Mouse (Mus musculus): ENCODE measurements around the gene Cytl1. TPM values are rescaled to one million over a fixed set of nuclear protein-coding genes. Genes with fewer than 3 reads are reported as not detected.
A peak's percentile ranks its signal among the peaks of the same experiment; 100 is the strongest.

Gene Cytl1
- total RNA-seq, 1 experiment from 2014 or later, result 1.2 TPM

DNA sequence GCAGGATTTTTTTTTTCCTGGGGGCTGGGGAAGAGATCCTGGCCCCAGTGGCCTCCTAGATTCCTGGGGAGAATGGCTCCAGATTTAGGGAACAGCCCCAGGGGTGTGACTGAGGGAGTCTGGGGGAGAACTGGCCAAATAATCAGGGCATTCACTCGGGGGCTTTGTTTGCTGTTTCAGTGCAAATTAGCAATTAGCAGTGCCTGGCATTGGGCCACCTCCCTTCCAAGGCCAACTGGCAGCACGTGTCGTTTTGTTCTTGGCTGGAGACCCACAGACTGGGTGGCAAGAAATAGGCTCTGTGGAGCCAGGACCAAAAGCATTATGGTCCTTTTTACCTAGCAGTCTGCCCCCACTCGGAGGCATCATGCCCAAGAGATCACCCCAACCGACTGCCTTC lies 33.7 kb downstream of the Cytl1 start:
- peak; percentile 38 for DNase-seq

DNA sequence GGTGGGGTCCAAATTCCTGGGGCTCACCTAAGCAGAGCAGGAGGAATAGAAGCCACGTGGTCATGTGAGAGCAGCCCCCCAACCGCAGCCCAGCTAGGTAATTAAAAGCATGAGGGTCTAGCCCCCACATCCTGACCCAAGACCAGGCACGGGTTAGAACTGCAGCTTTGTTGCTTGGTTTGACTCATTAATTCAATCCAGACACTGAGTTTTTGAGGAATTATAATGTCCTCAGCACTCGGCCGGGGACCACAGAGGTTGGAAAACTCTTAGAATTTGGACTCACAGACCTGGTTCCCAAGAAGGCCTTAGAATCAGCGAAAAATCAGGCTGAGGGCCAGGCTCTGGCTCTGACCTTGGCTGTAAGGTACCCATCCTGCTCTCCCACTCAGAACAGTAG lies 35.6 kb downstream of the Cytl1 start:
- no peak for DNase-seq

DNA sequence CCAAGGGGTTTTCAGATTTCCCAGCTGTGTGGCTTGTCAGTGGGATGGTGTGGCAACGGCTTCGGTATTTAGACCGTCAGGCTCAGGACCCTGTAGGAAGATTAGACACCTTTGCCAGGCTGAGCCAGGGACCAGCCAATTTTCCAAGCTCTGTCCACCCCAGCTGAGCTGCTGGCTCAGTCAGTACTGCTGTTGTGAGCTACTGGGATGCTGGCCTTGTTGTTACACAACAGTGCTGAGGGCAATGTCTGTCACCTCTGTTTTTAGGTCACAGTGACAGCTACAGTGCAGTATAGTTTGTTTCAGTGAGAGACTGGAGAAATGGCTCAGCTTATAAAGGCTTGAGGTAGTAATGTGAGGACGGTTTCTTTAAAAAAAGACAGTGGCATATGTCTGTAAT lies 38.7 kb downstream of the Cytl1 start:
- DNase-seq, result no peak

DNA sequence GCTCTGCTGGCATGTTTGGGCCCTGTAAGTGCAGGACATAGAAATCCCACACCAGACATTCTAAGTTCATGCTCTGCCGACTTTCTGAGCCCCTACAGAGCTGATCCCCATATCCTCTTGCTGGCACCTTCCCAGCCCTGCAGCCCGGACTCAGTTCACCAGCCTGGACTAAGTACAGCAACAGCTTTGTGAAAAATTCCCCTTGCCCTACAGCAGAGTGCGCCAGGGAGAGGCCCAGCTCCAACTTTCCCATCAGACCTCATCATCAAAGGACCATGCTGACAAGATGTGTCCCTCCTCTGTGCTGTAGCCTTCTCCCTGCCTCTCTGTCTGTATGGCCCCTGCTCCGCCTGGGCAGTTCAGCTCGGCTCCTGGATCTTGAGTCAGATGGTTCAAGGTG lies 40.4 kb downstream of the Cytl1 start:
- DNase-seq, result no peak

DNA sequence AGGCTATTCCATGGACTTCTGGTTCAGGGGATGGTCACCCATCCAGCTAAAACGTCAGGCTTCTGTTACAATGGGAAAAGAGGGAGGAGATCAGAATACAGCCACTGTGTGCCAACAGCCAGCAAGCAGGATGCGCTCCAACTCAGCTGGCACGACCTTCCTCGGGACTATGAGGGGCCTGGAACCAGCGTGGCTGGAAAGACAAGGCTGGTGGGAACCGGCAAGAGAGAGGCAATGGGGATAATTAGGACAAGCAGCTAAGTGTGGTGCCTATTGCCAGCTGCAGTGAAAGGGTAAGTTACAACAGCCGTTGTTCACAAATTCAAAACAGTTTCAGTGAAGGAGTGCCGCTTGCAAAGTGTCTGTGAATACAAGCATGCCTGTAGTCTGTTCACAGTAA lies 48.0 kb downstream of the Cytl1 start:
- no peak for DNase-seq

DNA sequence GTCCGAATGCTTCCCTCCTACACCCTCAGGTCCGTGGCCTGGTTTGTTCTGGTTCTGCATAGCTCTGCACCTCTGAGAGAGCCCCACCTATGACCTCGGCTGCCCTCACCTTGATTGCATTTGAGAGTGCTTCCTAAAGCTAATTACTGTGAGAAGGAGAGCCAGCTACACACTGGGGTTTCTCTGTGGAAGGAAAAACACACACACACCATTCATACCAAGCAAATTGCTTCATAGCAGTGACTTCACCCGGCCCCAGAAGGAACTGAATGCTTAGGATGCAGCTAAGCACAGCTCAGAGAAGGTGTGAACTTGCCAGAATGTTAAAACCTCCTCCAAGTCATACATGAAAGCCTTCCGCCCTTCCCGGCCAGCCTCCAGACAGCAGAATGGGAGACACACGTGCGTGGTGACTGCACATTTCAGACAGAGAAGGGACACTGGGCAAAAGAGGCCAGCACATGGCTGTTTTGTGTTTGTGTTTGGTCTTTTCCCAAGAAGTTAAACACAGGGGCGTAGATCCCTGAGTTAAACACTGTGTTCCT lies 49.6 kb downstream of the Cytl1 start:
- DNase-seq, result no peak

Other genes starting within 250 kb of the Cytl1 start
- gene Stk32b, start 18.3 kb upstream of the Cytl1 start, total RNA-seq (2021), result 0.33 and 0.36 TPM in 2 replicates
- gene Msx1, start 89.1 kb downstream of the Cytl1 start, total RNA-seq (2021), result 1.1 and 1.3 TPM in 2 replicates